Mouse (Mus musculus): ENCODE data around the gene Abhd4.

Abhd4 gene

GRCm38 (mm10) chr14:54300136-54300535, 46.1 kb downstream of the Abhd4 start:
- no peak for DNase-seq

- no peak for DNase-seq
These were observed 46.7 kb downstream of the Abhd4 start for GRCm38 (mm10) chr14:54300676-54301075.

DNA sequence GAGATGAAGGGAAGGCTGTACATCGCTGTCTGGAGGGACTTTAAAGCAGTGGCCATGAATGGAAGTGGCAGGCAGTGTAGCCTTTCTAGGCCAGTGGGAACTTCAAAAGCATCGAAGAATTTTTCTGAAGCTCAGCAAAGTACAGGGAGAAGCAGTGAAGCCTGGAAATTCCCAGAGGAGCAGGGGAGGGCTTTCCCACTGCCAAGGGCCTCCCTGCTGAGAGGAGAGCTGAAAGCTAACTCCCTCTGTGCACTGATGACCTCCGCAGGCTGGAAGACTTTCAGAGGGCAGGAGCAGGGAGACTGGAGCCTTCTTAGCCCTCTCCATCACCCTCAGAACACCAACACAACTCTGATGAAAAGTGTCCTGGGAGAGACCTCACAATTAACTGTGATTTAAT, 57.8 kb downstream of the Abhd4 start:
- no peak for DNase-seq

Data from layer of hippocampus, adult 9-11 months (tissue).